Mouse (Mus musculus): ENCODE data around the gene Fstl1. TPM values are rescaled to one million over a fixed set of nuclear protein-coding genes. Genes with fewer than 3 reads are reported as not detected.

Fstl1 gene
- 1.7 TPM for total RNA-seq (2023)

GRCm38 (mm10) chr16:37776860-37777651 is at the start of gene Fstl1:
Fstl1 (plus strand) TSS chr16:37776873.

GRCm38 (mm10) chr16:37861029-37861428 is 84.4 kb downstream of the Fstl1 start, which contains the start of gene Gm36028:
Gm36028 (minus strand) TSS chr16:37861146.

GRCm38 (mm10) chr16:37867791-37868505 is 91.3 kb downstream of the Fstl1 start, which contains the start of gene Lrrc58:
Lrrc58 (plus strand) TSS chr16:37868389.

Other genes with a start within 250 kb of the Fstl1 start
- gene Gtf2e1, start 237.1 kb upstream of the Fstl1 start, total RNA-seq (2023), result 14.5 TPM
- 11.6 TPM for gene Rabl3, start 237.0 kb upstream of the Fstl1 start, total RNA-seq (2023)
- not detected for gene Hgd, start 196.7 kb upstream of the Fstl1 start, total RNA-seq (2023)
- 36.4 TPM for gene Ndufb4, start 122.4 kb upstream of the Fstl1 start, total RNA-seq (2023)
- gene Gm36028, start 84.3 kb downstream of the Fstl1 start, total RNA-seq (2023), result not detected
- gene Lrrc58, start 91.5 kb downstream of the Fstl1 start, total RNA-seq (2023), result 33.6 TPM
- 0.12 TPM for gene Gpr156, start 139.6 kb downstream of the Fstl1 start, total RNA-seq (2023)